Mouse (Mus musculus) cortical plate, adult 2 months (tissue): ENCODE results near the gene Gm765.

Experiments
- CTCF ChIP-seq: fragments of 200-500 bp; IDR thresholded peaks from 2 replicates; pipeline ENCODE4 v1.5.1; 2011; ENCODE audit warnings: mild to moderate bottlenecking, control low read depth, low read length; ENCODE audit not compliant: insufficient read depth; ENCODE audit errors: extremely low read depth
- POLR2A ChIP-seq: fragments of 200-500 bp; IDR thresholded peaks from 2 replicates; pipeline ENCODE4 v1.6.1; 2011; ENCODE audit warnings: mild to moderate bottlenecking, low read length, control low read depth; ENCODE audit not compliant: insufficient read depth; ENCODE audit errors: extremely low read depth

DNA sequence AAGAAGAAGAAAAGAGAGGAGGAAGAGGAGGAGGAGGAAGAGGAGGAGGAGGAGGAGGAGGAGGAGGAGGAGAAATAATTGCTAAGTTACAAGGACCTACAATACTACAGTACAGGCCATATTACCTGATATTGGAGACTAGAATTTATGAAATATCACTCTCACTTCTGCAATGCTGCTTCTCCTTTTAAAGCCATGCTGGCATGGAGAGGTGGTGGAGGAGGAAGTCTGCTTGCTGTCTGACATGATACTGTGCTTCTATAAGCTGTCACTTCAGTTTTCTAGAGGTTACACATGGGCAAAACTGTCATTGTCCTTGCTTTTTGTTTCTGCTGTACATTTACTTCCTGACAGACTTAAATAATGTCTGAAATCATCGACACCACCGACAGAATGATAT is 9.8 kb downstream of the Gm765 start:
- TF ChIP-seq POLR2A, result no peak
- TF ChIP-seq CTCF, result no peak
